Mouse (Mus musculus) liver, embryonic 11.5 days (tissue): ENCODE measurements at regions not wholly inside any gene's neighbourhood (a gene's known extent, or its start where the extent isn't known, plus 50 kb on each side); places are given as distances from the start of the nearest gene placed in this dataset.
"Not testable (repeated sequence)": the region's sequence is repeated elsewhere in the genome, so short reads cannot be mapped to it uniquely, and the experiment has no call there.

Experiments used
- ATAC-seq: fragments of 200-750 bp; cut with Nextera tagmentation; replicated peaks from 2 replicates; pipeline ENCODE4 v1.8.0; 2017; ENCODE audit warnings: moderate number of reproducible peaks, mild to moderate bottlenecking, moderate TSS enrichment, moderate library complexity; ENCODE audit not compliant: low FRiP score
- DNase-seq: peaks from one replicate; pipeline ENCODE4 v3.0.0-alpha.2; 2017; ENCODE audit warnings: low spot score
- H3K27ac ChIP-seq: fragments of 300-500 bp; sonication (generic); 2 replicates; pipeline ENCODE4 v1.5.1; 2014; ENCODE audit warnings: mild to moderate bottlenecking, low read depth, low read length, control low read depth
- H3K27me3 ChIP-seq: fragments of 300-500 bp; sonication (generic); replicated peaks from 2 replicates; pipeline ENCODE4 v1.6.1; 2014; ENCODE audit warnings: low read length, mixed read lengths; ENCODE audit not compliant: control insufficient read depth, insufficient read depth
- H3K36me3 ChIP-seq: fragments of 300-500 bp; sonication (generic); 2 replicates; pipeline ENCODE4 v1.6.1; 2014; ENCODE audit warnings: mild to moderate bottlenecking, low read length, moderate library complexity, mixed read lengths; ENCODE audit not compliant: control insufficient read depth, insufficient read depth
- H3K4me1 ChIP-seq: fragments of 300-500 bp; sonication (generic); replicated peaks from 2 replicates; pipeline ENCODE4 v1.6.1; 2014; ENCODE audit warnings: low read length, mixed read lengths; ENCODE audit not compliant: control insufficient read depth, insufficient read depth
- H3K4me2 ChIP-seq: fragments of 300-500 bp; sonication (generic); 2 replicates; pipeline ENCODE4 v1.6.1; 2014; ENCODE audit warnings: mild to moderate bottlenecking, control low read depth, moderate library complexity
- H3K4me3 ChIP-seq: fragments of 300-500 bp; sonication (generic); 2 replicates; pipeline ENCODE4 v1.5.1; 2014; ENCODE audit warnings: low read depth, low read length, control low read depth
- H3K9ac ChIP-seq: fragments of 300-500 bp; sonication (generic); 2 replicates; pipeline ENCODE4 v1.6.1; 2014; ENCODE audit warnings: low read depth, low read length, control low read depth
- H3K9me3 ChIP-seq: fragments of 300-500 bp; sonication (generic); 2 replicates; pipeline ENCODE4 v1.6.1; 2016; ENCODE audit warnings: low read length, inconsistent platforms, mixed read lengths; ENCODE audit not compliant: control insufficient read depth
- WGBS: fragments of 180-500 bp; shearing (Covaris S2); extraction: QIAGEN DNeasy Blood & Tissue Kit; methylation state at CpG from one replicate; pipeline ENCODE4 v1.1.7; 2014; 5-methylcytosine and 5-hydroxymethylcytosine counted together

DNA sequence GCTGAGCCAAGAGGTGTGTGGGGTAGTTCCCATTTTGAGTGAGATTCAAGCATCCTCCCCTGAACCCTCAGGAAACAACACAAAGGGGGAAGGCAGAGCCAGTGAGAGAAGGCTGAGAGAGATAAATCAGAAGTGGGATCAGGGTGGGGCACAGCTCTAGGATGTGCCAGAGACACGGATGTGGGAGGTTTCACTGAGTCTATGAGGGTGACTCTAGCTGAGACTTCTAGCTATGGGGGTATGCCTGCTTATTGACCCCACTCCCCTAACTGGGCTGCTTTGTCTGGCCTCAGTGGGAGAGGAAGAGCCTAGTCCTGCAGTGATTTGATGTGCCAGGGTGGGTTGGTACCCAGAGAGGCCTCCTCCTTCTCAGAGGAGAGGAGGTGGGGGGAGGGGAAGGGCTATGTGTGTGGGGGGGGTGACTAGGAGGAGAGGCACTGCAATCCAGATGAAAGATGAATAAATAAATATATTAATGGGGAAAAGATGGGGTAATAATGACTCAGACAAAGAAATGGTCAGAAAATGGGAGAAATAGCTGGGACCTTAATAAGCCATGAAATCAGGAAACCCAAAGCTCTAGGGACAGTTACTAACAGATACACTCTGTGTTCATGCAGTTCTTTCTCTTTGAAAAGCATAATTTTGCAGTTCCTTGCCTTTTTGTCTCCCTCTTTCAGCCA is 547.0 kb upstream of the Adamts5 start:
- DNase-seq (no peak), ATAC-seq (no peak; the same call in 1 of the 2 replicates)
- H3K4me3 ChIP-seq = no peak overlapping the region
- 24% methylated on average over 1 of the region's 1 CpGs for WGBS
- no peak overlapping the region for H3K9ac ChIP-seq
- no peaks in the 10 kb centered on the region for H3K4me1 ChIP-seq
- no peaks in the 10 kb centered on the region for H3K9me3 ChIP-seq
- no peak overlapping the region for H3K4me2 ChIP-seq
- no peak overlapping the region for H3K27ac ChIP-seq
- H3K36me3 ChIP-seq = no peaks in the 10 kb centered on the region
- no peaks in the 10 kb centered on the region for H3K27me3 ChIP-seq

- 15% methylated on average over 5 of the region's 5 CpGs for WGBS
- H3K4me1 ChIP-seq, H3K9me3 ChIP-seq, H3K9ac ChIP-seq, ATAC-seq, H3K4me3 ChIP-seq, H3K27ac ChIP-seq, H3K27me3 ChIP-seq, H3K36me3 ChIP-seq, H3K4me2 ChIP-seq: not testable (repeated sequence)
- DNase-seq = peak; percentile 32
These were observed 517.8 kb upstream of the Adamts5 start for GRCm38 (mm10) chr16:86419458-86419857.

DNA sequence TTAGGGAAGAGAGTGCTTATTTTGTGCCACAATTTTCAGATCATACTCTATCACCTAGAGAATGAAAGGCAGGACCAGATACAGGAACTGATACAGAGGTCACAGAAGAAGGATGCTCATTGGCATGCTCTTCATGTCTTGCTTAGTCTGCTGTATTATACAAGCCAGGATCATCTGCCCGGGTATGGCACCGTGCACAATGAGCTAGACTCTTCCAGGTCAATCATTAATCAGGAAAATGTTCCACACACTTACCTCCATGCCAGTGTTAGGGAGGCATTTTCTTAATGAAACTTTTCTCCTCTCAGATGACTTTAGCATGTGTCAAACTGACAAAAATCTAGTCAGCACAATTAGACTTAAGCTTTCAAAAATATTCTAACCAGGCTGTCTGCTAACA is 502.7 kb upstream of the Adamts5 start:
- Histone ChIP-seq H3K4me1 (no peaks in the 10 kb centered on the region), H3K4me3 (no peak overlapping the region), H3K36me3 (no peaks in the 10 kb centered on the region), H3K27me3 (no peaks in the 10 kb centered on the region), H3K4me2 (no peak overlapping the region), H3K27ac (no peak overlapping the region), H3K9ac (no peak overlapping the region), H3K9me3 (no peaks in the 10 kb centered on the region)
- WGBS = 87% methylated on average over 2 of the region's 2 CpGs
- ATAC-seq = no peak
- DNase-seq = no peak

DNA sequence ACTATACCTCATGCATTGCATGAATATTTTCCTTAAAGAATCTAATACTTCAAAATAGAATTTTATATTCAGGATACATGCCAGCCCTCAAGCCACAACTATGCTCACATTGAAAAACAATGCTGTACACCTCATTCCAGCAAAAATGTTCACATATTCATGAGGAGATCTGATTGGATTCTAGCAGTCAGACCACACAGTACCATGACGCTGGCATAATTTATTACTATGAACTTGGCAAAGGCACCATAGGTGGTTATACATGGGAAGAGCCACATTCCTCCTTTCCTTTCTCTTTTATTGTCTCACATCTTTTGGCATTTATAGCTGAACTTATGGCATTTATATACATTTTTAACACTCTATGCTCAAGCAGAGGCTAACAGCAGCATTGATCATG is 499.8 kb upstream of the Adamts5 start:
- 90% methylated on average over 1 of the region's 1 CpGs for WGBS
- no peaks in the 10 kb centered on the region for H3K36me3 ChIP-seq
- H3K27ac ChIP-seq = no peak overlapping the region
- H3K4me1 ChIP-seq = no peaks in the 10 kb centered on the region
- no peaks in the 10 kb centered on the region for H3K9me3 ChIP-seq
- ATAC-seq (no peak), DNase-seq (no peak)
- no peak overlapping the region for H3K9ac ChIP-seq
- H3K27me3 ChIP-seq = no peaks in the 10 kb centered on the region
- H3K4me2 ChIP-seq = no peak overlapping the region
- H3K4me3 ChIP-seq = no peak overlapping the region

- no peak overlapping the region for H3K27ac ChIP-seq
- H3K9me3 ChIP-seq = no peaks in the 10 kb centered on the region
- H3K4me1 ChIP-seq = no peaks in the 10 kb centered on the region
- no peak overlapping the region for H3K4me2 ChIP-seq
- ATAC-seq (no peak), DNase-seq (no peak)
- H3K9ac ChIP-seq = no peak overlapping the region
- WGBS = 80% methylated on average over 1 of the region's 1 CpGs
- H3K4me3 ChIP-seq = no peak overlapping the region
- no peaks in the 10 kb centered on the region for H3K36me3 ChIP-seq
- H3K27me3 ChIP-seq = no peaks in the 10 kb centered on the region
These were observed 497.7 kb upstream of the Adamts5 start for GRCm38 (mm10) chr16:86399288-86399687.

GRCm38 (mm10) chr16:86397521-86397920 is 495.9 kb upstream of the Adamts5 start:
- no peaks in the 10 kb centered on the region for H3K4me1 ChIP-seq
- H3K4me3 ChIP-seq = no peak overlapping the region
- no peak overlapping the region for H3K27ac ChIP-seq
- H3K36me3 ChIP-seq = no peaks in the 10 kb centered on the region
- no peak overlapping the region for H3K4me2 ChIP-seq
- no peak overlapping the region for H3K9ac ChIP-seq
- WGBS = 84% methylated on average over 2 of the region's 2 CpGs
- H3K9me3 ChIP-seq = no peaks in the 10 kb centered on the region
- H3K27me3 ChIP-seq = no peaks in the 10 kb centered on the region
- no peak for ATAC-seq
- no peak for DNase-seq

GRCm38 (mm10) chr16:86389063-86389723 is 487.6 kb upstream of the Adamts5 start:
- H3K4me2 ChIP-seq = no peak overlapping the region
- DNase-seq = no peak
- no peak for ATAC-seq
- H3K4me1 ChIP-seq = no peaks in the 10 kb centered on the region
- H3K9ac ChIP-seq = no peak overlapping the region
- no peaks in the 10 kb centered on the region for H3K27me3 ChIP-seq
- no peak overlapping the region for H3K27ac ChIP-seq
- 64% methylated on average over 3 of the region's 3 CpGs for WGBS
- no peak overlapping the region for H3K4me3 ChIP-seq
- H3K36me3 ChIP-seq = no peaks in the 10 kb centered on the region
- no peaks in the 10 kb centered on the region for H3K9me3 ChIP-seq

- DNase-seq (no peak), ATAC-seq (no peak)
- H3K4me2 ChIP-seq = no peak overlapping the region
- H3K9ac ChIP-seq = no peak overlapping the region
- H3K9me3 ChIP-seq = no peaks in the 10 kb centered on the region
- H3K4me1 ChIP-seq = no peaks in the 10 kb centered on the region
- no peaks in the 10 kb centered on the region for H3K27me3 ChIP-seq
- WGBS = 72% methylated on average over 1 of the region's 1 CpGs
- H3K36me3 ChIP-seq = no peaks in the 10 kb centered on the region
- no peak overlapping the region for H3K4me3 ChIP-seq
- H3K27ac ChIP-seq = no peak overlapping the region
These were observed 486.5 kb upstream of the Adamts5 start for GRCm38 (mm10) chr16:86388128-86388527.

- no peak overlapping the region for H3K9ac ChIP-seq
- DNase-seq (no peak), ATAC-seq (no peak)
- no peaks in the 10 kb centered on the region for H3K4me1 ChIP-seq
- WGBS = 66% methylated on average over 3 of the region's 3 CpGs
- no peak overlapping the region for H3K27ac ChIP-seq
- H3K4me3 ChIP-seq = no peak overlapping the region
- no peaks in the 10 kb centered on the region for H3K9me3 ChIP-seq
- no peaks in the 10 kb centered on the region for H3K36me3 ChIP-seq
- H3K27me3 ChIP-seq = no peaks in the 10 kb centered on the region
- no peak overlapping the region for H3K4me2 ChIP-seq
These were observed 476.4 kb upstream of the Adamts5 start for GRCm38 (mm10) chr16:86377991-86378390.
